Mouse (Mus musculus) spleen, postnatal 4 days (tissue): ENCODE measurements at regions not wholly inside any gene's neighbourhood (a gene's known extent, or its start where the extent isn't known, plus 50 kb on each side); places are given as distances from the start of the nearest gene placed in this dataset.
A peak's percentile ranks its signal among the peaks of the same experiment; 100 is the strongest.
"Not testable (repeated sequence)": the region's sequence is repeated elsewhere in the genome, so short reads cannot be mapped to it uniquely, and the experiment has no call there.

ENCODE experiments used
- DNase-seq, 2 experiments: peaks; one replicate each; pipeline ENCODE4 v3.0.0; 2022; ENCODE audit warnings: low spot score in 2 of 2

DNA sequence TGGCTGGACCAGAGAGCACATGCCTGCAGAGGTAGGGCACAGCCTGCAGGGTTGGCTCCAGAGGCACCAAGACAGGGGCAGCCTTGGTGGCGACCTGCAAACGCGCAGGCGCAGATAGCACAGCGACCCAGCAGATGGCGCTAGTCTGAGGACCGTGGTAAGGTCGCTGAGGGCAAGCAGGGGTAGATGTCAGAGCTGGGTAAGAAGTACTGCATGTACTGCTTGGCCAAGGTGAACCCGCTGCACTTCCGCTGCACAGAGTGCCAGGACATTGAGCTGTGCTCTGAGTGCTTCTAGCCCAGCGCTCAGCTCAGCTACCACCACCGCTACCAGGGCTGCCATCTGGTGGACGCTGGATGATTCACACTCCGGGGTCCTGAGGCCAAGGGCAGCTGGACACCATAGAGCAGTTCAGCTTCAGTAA is 68.3 kb downstream of the Hsp90b1 start:
- peak; percentile 79 to 90 for DNase-seq

DNA sequence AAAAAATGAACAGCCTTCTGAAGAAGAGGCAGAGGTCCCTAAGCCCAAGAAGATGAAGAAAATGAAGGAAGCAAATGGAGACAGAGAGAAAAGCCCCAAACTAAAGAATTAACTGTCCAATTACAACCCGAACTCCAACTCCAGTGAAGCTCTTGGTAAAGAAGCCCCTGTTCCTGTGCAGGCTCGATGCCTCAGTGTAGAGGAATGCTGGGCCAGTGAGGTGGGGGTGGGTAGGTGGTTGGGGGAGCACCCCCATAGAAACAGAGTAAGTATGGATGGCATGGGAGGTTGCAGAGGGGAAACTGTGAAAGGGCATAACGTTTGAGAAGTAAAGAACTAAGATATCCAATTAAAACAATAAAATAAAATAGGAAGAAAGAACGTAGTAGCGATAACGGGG is 68.8 kb downstream of the Hsp90b1 start:
- not testable (repeated sequence) for DNase-seq

DNA sequence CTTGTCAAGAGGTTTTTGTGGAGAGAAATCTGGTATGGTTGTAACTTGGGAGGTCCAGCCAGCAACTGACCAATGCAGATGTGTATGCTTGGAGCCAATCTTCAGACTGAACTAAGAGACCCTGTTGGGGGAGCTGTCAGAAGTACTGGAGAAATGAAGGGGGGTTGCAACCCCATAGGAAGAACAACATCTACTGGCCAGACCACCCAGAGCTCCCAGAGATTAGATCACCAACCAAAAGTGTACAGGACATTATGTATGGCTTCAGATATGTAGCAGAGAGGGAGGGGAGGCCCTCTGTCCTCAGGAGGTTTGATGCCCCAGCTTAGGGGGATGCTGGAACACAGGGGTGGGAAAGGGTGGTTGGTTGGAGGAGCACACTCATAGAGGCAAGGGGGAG is 78.6 kb downstream of the Hsp90b1 start:
- not testable (repeated sequence) for DNase-seq

DNA sequence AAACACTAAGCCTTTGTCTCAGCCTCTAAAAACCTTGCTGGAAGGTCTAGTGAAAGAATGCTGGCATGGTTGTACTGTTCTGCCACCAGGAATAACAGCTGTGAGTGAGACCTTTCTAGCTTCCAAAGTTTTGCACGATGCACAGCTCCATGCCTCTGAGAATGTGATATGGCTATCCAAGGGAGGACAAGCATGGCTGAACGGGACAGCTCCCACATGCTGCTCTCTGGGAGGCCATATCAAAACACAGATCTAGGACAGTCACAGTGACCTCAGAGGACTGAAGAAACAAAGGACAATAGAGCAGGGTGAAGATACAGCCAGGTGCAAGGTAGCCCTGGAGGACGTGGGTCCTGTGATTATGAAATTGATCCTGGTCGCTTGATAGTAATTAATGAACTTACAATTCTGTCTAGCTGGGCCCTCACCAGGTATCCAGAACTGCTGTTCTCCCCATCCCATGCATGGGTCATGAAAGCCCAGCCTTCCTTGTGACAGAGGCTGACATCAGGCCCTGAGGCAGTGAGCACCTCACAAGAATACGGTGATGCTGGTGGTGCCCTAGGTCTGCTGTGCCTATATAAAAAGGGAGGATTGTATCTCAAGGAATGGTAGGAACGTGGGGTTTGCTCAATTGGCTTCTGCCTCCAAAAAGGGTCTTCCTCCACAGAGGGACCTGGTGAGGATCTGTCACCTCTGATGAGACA is 87.2 kb downstream of the Hsp90b1 start:
- peak in 1 of 2 experiments; percentile 16 for DNase-seq

DNA sequence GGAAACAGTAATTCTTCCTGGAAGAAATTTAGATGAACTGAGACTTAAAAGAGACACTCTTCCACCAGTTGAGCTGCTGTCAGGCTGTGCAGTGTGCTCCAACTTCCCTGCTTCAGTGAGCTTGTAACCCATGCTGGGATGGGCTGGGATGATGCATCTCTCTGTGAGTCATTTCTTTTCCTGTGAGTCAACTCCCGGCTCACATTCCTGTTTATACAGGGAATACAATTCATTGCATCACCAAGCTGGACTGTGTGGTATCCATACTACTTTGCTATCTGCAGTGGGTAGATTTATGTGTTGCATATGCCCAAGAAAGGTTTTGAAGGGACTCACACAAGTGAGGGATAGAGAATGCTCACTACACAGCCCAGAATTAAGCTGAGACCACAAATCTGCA is 93.0 kb downstream of the Hsp90b1 start:
- DNase-seq: not testable (repeated sequence)

DNA sequence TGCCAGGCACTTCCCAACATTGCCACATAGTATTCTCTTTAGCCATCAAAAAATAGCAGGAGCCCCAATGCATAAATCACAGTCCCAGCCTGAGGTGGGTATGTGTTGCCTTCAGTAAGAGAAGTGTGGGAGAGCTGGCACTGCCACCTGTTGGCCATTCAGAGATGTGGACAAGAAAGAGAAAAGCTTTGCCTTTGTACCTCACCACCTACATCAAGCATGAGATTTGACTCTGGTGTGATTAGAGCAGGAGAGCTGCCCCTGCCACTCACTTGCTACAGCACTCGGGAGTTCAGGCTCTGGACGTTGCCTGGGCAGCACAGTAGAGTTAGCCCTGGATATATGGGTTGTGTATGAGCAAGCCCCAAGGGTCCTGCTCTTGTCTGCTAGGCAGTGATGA is 95.3 kb downstream of the Hsp90b1 start:
- peak in 1 of 2 experiments; percentile 52 for DNase-seq

DNA sequence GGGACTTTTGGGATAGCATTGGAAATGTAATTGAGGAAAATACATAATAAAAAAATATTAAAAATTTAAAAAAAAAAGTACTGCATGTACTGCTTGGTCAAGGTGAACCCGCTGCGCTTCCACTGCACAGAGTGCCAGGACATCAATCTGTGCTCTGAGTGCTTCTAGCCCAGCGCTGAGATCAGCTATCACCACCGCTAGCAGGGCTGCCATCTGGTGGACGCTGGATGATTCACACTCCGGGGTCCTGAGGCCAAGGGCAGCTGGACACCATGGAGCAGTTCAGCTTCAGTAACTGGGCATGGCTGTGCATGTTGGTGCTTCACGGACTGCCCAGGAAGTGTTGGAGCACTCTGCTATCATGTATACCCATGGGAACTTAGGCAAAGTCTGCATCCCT is 102.1 kb upstream of the Syn3 start:
- DNase-seq: peak in 1 of 2 experiments; percentile 36

DNA sequence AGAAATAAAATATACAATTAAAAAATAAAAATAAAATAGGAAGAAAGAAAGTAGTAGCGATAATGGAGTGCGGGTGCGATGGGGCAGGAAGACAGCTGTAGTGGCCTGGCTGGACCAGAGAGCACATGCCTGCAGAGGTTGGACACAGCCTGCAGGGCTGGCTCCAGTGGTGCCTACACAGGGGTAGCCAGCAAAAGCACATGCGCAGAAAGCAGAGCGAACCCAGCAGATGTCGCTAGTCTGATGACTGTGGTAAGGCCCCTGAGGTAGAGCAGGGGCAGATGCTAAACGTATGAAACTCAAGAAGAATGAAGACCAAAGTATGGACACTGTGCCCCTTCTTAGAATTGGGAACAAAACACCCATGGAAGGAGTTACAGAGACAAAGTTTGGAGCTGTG is 101.3 kb upstream of the Syn3 start:
- peak in 1 of 2 experiments; percentile 60 for DNase-seq

DNA sequence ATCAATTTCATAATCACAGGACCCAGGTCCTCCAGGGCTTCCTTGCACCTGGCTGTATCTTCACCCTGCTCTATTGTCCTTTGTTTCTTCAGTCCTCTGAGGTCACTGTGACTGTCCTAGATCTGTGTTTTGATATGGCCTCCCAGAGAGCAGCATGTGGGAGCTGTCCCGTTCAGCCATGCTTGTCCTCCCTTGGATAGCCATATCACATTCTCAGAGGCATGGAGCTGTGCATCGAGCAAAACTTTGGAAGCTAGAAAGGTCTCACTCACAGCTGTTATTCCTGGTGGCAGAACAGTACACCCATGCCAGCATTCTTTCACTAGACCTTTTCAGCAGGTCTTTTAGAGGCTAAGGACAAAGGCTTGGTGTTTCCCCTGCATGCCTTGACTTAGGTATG is 91.5 kb upstream of the Syn3 start:
- DNase-seq: peak in 1 of 2 experiments; percentile 7

DNA sequence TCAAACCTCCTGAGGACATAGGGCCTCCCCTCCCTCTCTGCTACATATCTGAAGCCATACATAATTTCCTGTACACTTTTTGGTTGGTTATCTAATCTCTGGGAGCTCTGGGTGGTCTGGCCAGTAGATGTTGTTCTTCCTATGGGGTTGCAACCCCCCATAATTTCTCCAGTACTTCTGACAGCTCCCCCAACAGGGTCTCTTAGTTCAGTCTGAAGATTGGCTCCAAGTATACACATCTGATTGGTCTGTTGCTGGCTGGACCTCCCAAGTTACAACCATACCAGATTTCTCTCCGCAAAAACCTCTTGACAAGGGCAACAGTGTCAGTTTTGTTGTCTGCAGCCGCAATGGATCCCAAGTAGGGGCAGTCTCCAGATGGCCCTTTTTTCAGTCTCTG is 68.2 kb upstream of the Syn3 start:
- not testable (repeated sequence) for DNase-seq

DNA sequence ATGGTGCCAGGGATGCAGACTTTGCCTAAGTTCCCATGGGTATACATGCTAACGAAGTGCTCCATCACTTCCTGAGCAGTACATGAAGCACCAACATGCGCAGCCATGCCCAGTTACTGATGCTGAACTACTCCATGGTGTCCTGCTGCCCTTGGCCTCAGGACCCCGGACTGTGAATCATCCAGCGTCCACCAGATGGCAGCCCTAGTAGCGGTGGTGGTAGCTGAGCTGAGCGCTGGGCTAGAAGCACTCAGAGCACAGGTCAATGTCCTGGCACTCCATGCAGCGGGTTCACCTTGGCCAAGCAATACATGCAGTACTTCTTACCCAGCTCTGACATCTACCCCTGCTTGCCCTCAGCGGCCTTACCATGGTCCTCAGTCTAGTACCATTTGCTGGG is 57.1 kb upstream of the Syn3 start:
- no peak for DNase-seq
